Mouse (Mus musculus): ENCODE data around the gene Bhmt2. TPM values are rescaled to one million over a fixed set of nuclear protein-coding genes. Genes with fewer than 3 reads are reported as not detected.

The Bhmt2 gene
- polyA plus RNA-seq, 1 experiment from 2014 or later = 0.09 TPM

DNA sequence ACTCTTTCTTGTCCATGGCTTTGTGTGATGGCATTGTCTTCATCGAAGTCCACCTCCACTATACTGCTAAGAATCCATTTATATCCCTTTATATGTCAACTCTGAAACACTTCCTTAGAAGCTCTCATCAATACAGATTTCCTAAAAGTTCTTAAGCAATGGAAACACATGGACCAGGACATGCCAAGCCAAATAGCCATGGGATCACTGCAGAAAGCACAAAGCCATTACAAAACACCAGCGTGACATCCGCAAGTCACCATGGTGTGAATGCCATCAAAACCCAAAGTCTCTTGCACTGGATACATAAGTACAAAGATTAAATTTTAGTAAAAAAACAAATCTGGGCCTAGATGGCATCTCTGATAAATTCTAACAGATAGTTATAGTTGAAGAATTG is 15.5 kb upstream of the Bhmt2 start:
- Histone ChIP-seq H3K4me2 (no peak overlapping the region), H3K4me3 (no peak overlapping the region), H3K9me3 (no peaks in the 10 kb centered on the region), H3K36me3 (no peaks in the 10 kb centered on the region), H3K27ac (no peak overlapping the region), H3K27me3 (no peaks in the 10 kb centered on the region), H3K4me1 (replicated peaks) (no peaks in the 10 kb centered on the region), H3K9ac (no peak overlapping the region)
- ATAC-seq (ENCODE audit: low FRiP score) = no peak
- 88% methylated on average over 3 of the region's 3 CpGs for WGBS

DNA sequence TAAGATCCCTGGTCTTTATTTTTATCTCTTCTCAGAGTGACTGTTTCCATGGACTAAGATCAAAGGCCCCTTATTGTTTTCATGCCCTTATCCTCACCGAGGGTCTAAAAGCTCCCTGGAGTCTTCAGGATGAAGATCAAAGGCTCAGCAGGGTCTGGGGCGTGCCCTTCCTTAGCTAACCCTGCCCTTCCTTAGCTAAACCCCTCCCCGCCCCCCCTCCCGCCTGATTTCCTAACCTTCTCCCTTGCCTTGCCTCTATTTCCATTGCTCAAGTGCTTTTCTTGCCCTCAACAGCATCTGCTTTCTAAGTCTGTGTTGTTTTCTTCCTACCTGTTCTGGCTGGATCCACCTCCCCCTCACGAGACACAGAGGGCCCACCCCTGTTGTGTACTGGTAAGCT is 13.2 kb upstream of the Bhmt2 start:
- 11% methylated on average over 5 of the region's 5 CpGs for WGBS

DNA sequence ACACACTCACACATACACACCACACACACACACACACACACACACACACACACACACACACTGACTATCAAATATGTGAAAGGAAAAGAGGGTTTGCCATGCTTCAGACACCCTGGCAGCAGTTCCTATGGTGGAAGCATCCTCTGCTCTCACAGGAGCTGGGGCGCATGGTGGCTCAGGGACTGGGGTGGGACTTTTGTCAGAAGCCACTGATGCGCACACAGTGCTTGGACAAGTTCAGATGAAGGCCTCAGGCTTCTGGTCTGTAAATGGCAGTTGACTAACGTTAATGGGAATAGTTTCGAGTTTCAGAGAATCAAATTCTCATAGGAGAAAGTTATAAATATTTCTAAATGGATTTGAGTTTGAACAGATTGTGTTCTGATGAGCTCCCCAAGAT is 11.1 kb upstream of the Bhmt2 start:
- ATAC-seq (ENCODE audit: low FRiP score) = no peak
- Histone ChIP-seq H3K4me2 (no peak overlapping the region), H3K4me3 (no peak overlapping the region), H3K27me3 (no peaks in the 10 kb centered on the region), H3K27ac (no peak overlapping the region), H3K36me3 (no peaks in the 10 kb centered on the region), H3K9me3 (no peaks in the 10 kb centered on the region), H3K9ac (no peak overlapping the region), H3K4me1 (replicated peaks) (no peaks in the 10 kb centered on the region)
- 75% methylated on average over 4 of the region's 4 CpGs for WGBS

More for the DNA sequence above, 13.2 kb upstream of the Bhmt2 start:
- no peak overlapping the region for H3K4me3 ChIP-seq
- no peak overlapping the region for H3K4me2 ChIP-seq
- H3K27me3 ChIP-seq = no peaks in the 10 kb centered on the region
- no peaks in the 10 kb centered on the region for H3K9me3 ChIP-seq
- no peaks in the 10 kb centered on the region for H3K4me1 ChIP-seq (replicated peaks)
- no peak overlapping the region for H3K27ac ChIP-seq
- no peak for ATAC-seq (ENCODE audit: low FRiP score)
- no peak overlapping the region for H3K9ac ChIP-seq
- no peaks in the 10 kb centered on the region for H3K36me3 ChIP-seq

DNA sequence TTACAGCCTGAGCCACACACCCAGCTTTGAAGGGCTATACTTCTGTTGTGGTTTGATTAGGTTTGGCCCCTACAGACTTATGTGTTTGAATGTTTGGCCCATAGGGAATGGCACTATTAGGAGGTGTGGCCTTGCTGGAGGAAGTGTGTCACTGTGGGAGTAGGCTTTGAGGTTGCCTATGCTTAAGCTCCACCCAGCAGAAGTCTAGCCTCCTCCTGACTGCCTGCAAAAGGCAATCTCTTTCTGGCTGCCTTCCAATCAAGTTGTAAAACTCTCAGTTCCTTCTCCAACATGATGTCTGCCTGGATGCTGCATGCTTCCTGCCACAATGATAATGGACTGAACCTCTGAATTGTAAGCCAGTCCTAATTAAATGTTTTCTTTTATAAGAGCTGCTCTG is 9.2 kb upstream of the Bhmt2 start:
- no peak overlapping the region for H3K4me3 ChIP-seq
- H3K4me2 ChIP-seq = no peak overlapping the region
- ATAC-seq (ENCODE audit: low FRiP score) = no peak
- no peaks in the 10 kb centered on the region for H3K9me3 ChIP-seq
- H3K27me3 ChIP-seq = no peaks in the 10 kb centered on the region
- H3K27ac ChIP-seq = no peak overlapping the region
- no peaks in the 10 kb centered on the region for H3K4me1 ChIP-seq (replicated peaks)
- no peaks in the 10 kb centered on the region for H3K36me3 ChIP-seq
- H3K9ac ChIP-seq = no peak overlapping the region

DNA sequence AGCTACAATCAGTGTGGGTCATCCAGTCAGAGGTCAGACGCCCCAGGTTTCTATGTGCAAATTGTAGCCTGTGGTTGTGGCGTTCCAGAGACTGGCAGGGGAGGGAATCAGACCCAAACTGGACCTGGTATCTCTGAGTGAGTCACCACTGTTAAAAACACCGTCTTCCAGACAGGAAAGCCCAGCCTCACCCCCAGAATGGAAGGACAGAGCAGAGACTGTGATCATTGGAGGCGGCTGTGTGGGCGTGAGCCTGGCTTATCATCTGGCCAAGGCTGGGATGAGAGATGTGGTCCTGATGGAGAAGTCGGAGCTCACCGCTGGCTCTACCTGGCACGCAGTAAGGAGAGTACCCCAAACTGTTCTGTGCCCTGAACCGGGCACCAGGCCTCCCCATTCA is 2.8 kb upstream of the Bhmt2 start:
- WGBS = 76% methylated on average over 9 of the region's 9 CpGs
- H3K27me3 ChIP-seq = peaks cover 17% of the 10 kb centered on the region
- H3K36me3 ChIP-seq = no peaks in the 10 kb centered on the region
- H3K4me1 ChIP-seq (replicated peaks) = no peaks in the 10 kb centered on the region
- no peak overlapping the region for H3K9ac ChIP-seq
- no peak overlapping the region for H3K4me3 ChIP-seq
- H3K4me2 ChIP-seq = no peak overlapping the region
- no peaks in the 10 kb centered on the region for H3K9me3 ChIP-seq
- H3K27ac ChIP-seq = no peak overlapping the region
- no peak for ATAC-seq (ENCODE audit: low FRiP score)

DNA sequence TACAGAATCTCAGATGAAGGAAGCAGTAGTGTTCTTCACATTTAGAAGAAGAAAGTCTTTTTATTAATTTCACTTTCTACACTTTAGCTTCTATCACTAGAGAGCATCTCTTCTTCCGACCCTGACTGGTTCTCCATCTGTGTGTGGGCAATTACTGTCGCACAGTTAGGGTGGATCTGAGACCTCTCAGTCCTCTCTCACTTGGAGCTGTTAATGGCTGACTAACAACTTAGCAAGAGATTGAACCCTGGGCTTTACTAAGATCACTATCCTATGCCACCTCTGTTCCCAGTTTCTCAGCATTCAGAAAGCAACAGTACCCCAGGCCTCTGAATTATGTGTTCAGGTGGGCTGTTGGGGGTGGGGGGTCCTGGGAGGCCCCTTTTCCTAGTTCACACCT is 806 bp downstream of the Bhmt2 start:
- Histone ChIP-seq H3K36me3 (no peaks in the 10 kb centered on the region), H3K27me3 (peaks cover 17% of the 10 kb centered on the region), H3K4me2 (no peak overlapping the region), H3K4me3 (no peak overlapping the region), H3K27ac (no peak overlapping the region), H3K9ac (no peak overlapping the region), H3K4me1 (replicated peaks) (no peaks in the 10 kb centered on the region), H3K9me3 (no peaks in the 10 kb centered on the region)
- no peak for ATAC-seq (ENCODE audit: low FRiP score)
- 75% methylated on average over 2 of the region's 2 CpGs for WGBS

DNA sequence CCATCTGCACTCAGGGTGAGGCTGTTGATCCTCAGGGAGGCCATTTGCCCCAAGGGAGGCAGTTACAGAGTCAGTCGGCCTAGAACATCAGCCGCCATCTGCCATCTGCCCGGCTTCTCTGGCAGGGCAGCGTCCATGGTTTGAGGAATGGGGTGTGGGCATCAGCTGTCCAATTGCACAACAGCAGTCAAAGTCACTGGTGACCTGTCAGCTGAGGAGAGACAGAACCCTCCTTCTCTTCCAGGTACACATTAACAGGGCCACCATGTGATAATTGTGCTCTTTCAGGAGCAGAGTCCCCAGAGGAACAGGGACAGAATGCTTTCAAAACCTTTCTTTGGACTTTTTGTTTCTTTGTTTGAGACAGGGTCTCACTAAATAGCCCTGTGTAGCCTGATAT is 1.7 kb downstream of the Bhmt2 start:
- 87% methylated on average over 4 of the region's 4 CpGs for WGBS
- Histone ChIP-seq H3K4me3 (no peak overlapping the region), H3K36me3 (no peaks in the 10 kb centered on the region), H3K27me3 (peaks cover 17% of the 10 kb centered on the region), H3K27ac (no peak overlapping the region), H3K4me1 (replicated peaks) (no peaks in the 10 kb centered on the region), H3K9ac (no peak overlapping the region), H3K9me3 (no peaks in the 10 kb centered on the region), H3K4me2 (no peak overlapping the region)
- ATAC-seq (ENCODE audit: low FRiP score) = no peak

DNA sequence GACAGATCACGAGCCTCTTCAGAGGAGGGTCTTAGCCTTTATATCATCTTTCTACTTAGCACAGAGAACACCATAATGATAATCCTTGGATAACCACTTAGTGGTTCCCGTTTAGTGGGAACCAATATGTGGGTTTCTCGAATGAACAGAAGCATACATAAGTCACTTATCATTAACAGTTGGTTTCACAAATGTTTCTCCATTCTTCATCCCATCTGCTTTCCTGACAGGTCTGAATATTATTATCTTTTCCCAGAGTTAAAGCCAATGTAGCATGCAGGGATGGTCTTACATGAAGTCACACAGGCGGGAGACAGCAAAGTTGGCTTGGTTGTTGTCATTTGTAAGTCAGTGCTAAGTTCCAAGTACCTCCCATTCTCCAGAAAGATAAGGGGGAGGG is 6.5 kb downstream of the Bhmt2 start:
- Histone ChIP-seq H3K9ac (no peak overlapping the region), H3K9me3 (no peaks in the 10 kb centered on the region), H3K27me3 (0 out of 2 replicates have a peak, but pooled peaks cover 3% of the 10 kb centered on the region), H3K27ac (no peak overlapping the region), H3K36me3 (no peaks in the 10 kb centered on the region), H3K4me1 (replicated peaks) (no peaks in the 10 kb centered on the region), H3K4me2 (no peak overlapping the region), H3K4me3 (no peak overlapping the region)
- ATAC-seq (ENCODE audit: low FRiP score) = no peak
- 87% methylated on average over 4 of the region's 4 CpGs for WGBS

DNA sequence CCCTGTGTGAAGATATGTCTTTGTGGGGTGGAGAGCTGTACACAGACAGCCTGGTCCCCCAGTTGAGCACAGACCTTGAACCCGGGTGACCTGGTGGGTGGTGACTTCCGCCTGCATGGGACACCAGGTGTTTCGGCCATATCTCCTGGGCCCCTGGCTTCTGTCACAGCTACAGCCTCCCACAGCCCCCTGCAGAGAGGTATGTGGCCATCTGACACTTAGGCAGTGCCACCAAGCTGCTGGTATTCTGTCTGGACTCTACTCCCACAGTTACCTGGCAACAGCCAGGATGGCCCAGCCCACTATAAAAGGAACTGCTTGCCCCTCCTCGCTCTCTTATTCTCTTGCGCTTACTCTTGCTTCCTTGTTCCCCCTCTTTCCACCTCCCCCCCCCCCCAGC is 16.2 kb downstream of the Bhmt2 start:
- Histone ChIP-seq H3K27me3 (no peaks in the 10 kb centered on the region), H3K9ac (no peak overlapping the region), H3K4me2 (no peak overlapping the region), H3K4me3 (no peak overlapping the region), H3K27ac (no peak overlapping the region), H3K4me1 (replicated peaks) (no peaks in the 10 kb centered on the region; the same call in 1 of the 2 replicates), H3K36me3 (no peaks in the 10 kb centered on the region), H3K9me3 (no peaks in the 10 kb centered on the region)
- ATAC-seq (ENCODE audit: low FRiP score) = no peak
- 71% methylated on average over 5 of the region's 5 CpGs for WGBS

DNA sequence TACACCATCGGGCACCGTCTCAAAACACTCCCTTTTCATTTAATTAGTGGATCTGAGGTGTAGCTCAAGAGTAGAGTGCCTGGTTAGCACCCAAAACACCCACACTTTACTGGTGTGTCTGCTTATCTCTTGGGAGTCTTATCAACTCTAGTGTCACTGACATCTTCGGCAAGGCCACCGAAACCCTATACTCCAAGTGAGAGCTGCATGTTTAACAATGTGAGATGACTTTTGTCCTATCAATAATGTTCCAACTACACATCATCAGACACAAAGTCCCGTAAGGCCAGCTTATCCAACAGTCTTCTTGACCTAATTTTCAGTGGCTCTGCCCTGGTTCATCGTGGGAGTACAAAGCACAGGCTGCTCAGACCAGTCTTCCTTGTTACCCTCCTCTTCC is 20.7 kb downstream of the Bhmt2 start:
- H3K36me3 ChIP-seq = no peaks in the 10 kb centered on the region
- no peaks in the 10 kb centered on the region for H3K9me3 ChIP-seq
- no peak overlapping the region for H3K4me3 ChIP-seq
- H3K4me1 ChIP-seq (replicated peaks) = no peaks in the 10 kb centered on the region; the same call in 1 of the 2 replicates
- H3K9ac ChIP-seq = no peak overlapping the region
- WGBS = 95% methylated on average over 6 of the region's 6 CpGs
- H3K27me3 ChIP-seq = no peaks in the 10 kb centered on the region
- no peak for ATAC-seq (ENCODE audit: low FRiP score)
- no peak overlapping the region for H3K27ac ChIP-seq
- H3K4me2 ChIP-seq = no peak overlapping the region

DNA sequence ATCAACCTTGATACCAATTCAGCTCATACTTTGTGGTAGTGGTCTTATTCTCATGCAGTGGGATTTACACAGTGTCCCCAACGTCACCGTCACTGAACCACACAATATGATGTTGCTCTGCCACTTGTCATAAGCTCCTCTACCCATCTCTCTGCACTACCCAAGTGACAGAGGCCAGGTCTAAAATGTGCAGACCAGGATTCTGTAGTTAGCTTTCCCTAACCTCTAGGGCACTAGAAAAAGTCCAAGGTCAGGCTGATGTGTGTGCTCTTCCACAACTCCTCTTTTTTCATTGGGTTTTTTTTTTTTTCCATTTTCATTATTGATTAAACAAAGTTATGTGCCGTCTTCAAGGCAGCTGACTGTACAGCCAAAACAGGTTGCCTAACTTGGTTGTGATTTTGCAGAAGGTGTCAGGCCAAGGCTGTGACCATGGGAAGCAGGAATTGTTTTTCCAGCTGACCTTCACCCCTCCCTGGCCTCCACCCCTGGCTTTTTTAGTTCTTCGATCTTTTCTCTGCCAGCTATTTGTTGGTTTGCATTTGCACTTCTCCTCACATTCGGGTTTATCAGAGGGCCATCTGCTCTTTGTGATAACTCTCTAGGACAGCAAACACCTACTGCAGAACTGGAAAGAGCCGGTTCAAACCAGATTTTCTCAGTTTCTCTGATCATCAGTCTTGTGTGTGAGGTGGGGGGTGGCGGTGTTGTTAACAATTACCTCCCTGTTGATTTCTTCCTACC is 25.5 kb downstream of the Bhmt2 start:
- Histone ChIP-seq H3K27me3 (no peaks in the 10 kb centered on the region), H3K36me3 (no peaks in the 10 kb centered on the region), H3K9me3 (no peaks in the 10 kb centered on the region), H3K4me3 (no peak overlapping the region), H3K9ac (no peak overlapping the region), H3K4me1 (replicated peaks) (no peaks in the 10 kb centered on the region), H3K27ac (no peak overlapping the region), H3K4me2 (no peak overlapping the region)
- WGBS = 86% methylated on average over 7 of the region's 7 CpGs
- ATAC-seq (ENCODE audit: low FRiP score) = no peak

DNA sequence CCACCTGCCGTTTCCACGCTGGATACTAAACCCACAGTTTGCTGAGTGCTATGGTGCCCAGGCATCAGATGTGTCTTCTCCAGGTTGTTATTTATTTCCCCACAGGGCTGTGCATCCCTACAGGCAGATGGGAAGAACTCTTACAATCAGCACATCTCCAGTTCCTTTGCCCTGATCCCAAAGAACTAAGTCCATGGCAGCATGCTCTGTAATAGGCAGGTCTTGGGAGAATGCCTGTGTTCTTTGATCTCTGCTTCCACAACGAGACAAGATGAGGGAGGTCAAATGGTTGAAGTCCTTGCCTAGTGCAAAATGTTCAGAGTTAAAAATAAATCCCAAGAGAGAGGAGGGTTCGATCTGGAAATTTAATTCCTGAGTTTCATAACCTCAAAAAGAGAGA is 34.5 kb downstream of the Bhmt2 start:
- H3K4me1 ChIP-seq (replicated peaks) = no peaks in the 10 kb centered on the region
- no peaks in the 10 kb centered on the region for H3K9me3 ChIP-seq
- no peak overlapping the region for H3K4me3 ChIP-seq
- H3K27ac ChIP-seq = no peak overlapping the region
- ATAC-seq (ENCODE audit: low FRiP score) = no peak
- H3K27me3 ChIP-seq = no peaks in the 10 kb centered on the region
- no peak overlapping the region for H3K9ac ChIP-seq
- WGBS = 81% methylated on average over 4 of the region's 4 CpGs
- no peaks in the 10 kb centered on the region for H3K36me3 ChIP-seq
- H3K4me2 ChIP-seq = no peak overlapping the region

Measured in hindbrain, embryonic 13.5 days (tissue).